Mouse (Mus musculus) brain, embryonic 14.5 days (tissue): Measurements from ENCODE around the gene Sftpa1.

Experiments used
- CTCF ChIP-seq: fragments of 200-500 bp; IDR thresholded peaks from 2 replicates; pipeline ENCODE4 v1.5.1; 2012; ENCODE audit warnings: inconsistent platforms, mild to moderate bottlenecking, moderate library complexity, borderline replicate concordance; ENCODE audit not compliant: insufficient read depth, insufficient read length; ENCODE audit errors: extremely low read depth
- POLR2A ChIP-seq: fragments of 200-500 bp; IDR thresholded peaks from 2 replicates; pipeline ENCODE4 v1.6.1; 2012; ENCODE audit warnings: mild to moderate bottlenecking, inconsistent platforms, borderline replicate concordance; ENCODE audit not compliant: poor library complexity, insufficient read depth, insufficient read length, severe bottlenecking; ENCODE audit errors: extremely low read depth

- no peak for TF ChIP-seq POLR2A
- no peak for TF ChIP-seq CTCF
These were observed 30.3 kb upstream of the Sftpa1 start for GRCm38 (mm10) chr14:41101242-41101641.
